In the genomic region with DNA sequence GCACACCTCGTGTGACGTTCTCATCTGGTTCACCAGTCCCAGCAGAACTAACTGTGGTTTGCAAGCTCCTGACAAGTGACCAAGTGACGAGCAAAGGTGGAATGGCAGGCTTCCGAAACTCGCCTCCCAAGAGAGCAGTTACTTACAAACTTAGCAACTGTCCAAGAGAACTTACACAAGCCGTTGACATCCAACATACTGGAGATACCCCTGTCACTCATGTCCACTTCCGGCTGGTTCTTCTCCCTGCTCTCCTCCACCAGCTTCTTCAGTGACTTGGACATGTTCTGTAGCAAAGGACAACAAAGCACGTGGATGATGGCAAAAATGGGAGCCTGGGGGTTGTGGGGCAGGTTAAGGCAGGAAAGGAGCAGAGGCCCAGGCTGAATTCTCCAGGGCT, we compare ENCODE assay signal across 8 mouse cellular contexts. TPM values are rescaled to one million over a fixed set of nuclear protein-coding genes. Genes with fewer than 3 reads are reported as not detected.
A peak's percentile ranks its signal among the peaks of the same experiment; 100 is the strongest.
DNase-seq lines count a peak whose midpoint lies in the region; ATAC-seq and TF ChIP-seq lines count a peak whose summit lies in the region.

No protein-coding gene starts in this region.

- H3K9ac ChIP-seq in limb, embryonic 11.5 days (ENCODE audit: low read length), result peak overlapping the region; percentile 62
- peak overlapping the region; percentile 47; the same call in 1 of the 2 replicates for H3K9ac ChIP-seq in neural tube, embryonic 12.5 days

- TF ChIP-seq CTCF in thymus, adult 2 months (IDR thresholded peaks at IDR 0.05; ENCODE audit: borderline replicate concordance, control insufficient read depth, extremely low read depth, insufficient read depth, low read length, poor library complexity), result no peak

- H3K9me3 ChIP-seq in erythroblast, embryonic 14.5 days (ENCODE audit: control insufficient read depth, low read length), result no peaks in the 10 kb centered on the region
- H3K9me3 ChIP-seq in limb, embryonic 11.5 days (ENCODE audit: control insufficient read depth, low read length), result no peaks in the 10 kb centered on the region
- H3K9me3 ChIP-seq in neural tube, embryonic 12.5 days, result no peaks in the 10 kb centered on the region

- TF ChIP-seq POLR2A in thymus, adult 2 months (IDR thresholded peaks at IDR 0.05; ENCODE audit: control insufficient read depth, extremely low read depth, insufficient read depth, low read length, poor library complexity), result no peak

- H3K27ac ChIP-seq in thymus, adult 2 months (ENCODE audit: control insufficient read depth, insufficient read depth, low read length), result no peak overlapping the region
- H3K27ac ChIP-seq in limb, embryonic 11.5 days (replicated peaks; ENCODE audit: low read depth, low read length), result no peak overlapping the region
- no peak overlapping the region for H3K27ac ChIP-seq in neural tube, embryonic 12.5 days

- H3K27me3 ChIP-seq in erythroblast, embryonic 14.5 days (ENCODE audit: control insufficient read depth), result no peaks in the 10 kb centered on the region
- H3K27me3 ChIP-seq in thymus, adult 2 months (ENCODE audit: control insufficient read depth, insufficient read depth, low read length), result no peaks in the 10 kb centered on the region
- H3K27me3 ChIP-seq in limb, embryonic 11.5 days (ENCODE audit: control insufficient read depth, insufficient read depth, low read length), result no peaks in the 10 kb centered on the region
- no peaks in the 10 kb centered on the region for H3K27me3 ChIP-seq in neural tube, embryonic 12.5 days (replicated peaks)

- no peak for DNase-seq in thymus, adult 2 months
- no peak for DNase-seq in thymus, adult 18-20 months
- no peak for DNase-seq in limb, embryonic 11.5 days (ENCODE audit: low spot score)
- DNase-seq in embryo, embryonic 10 days (ENCODE audit: low spot score), result no peak
- no peak for DNase-seq in spleen, postnatal 10 days (ENCODE audit: low spot score in 2 of 2)

- peak overlapping the region; percentile 75 for H3K4me3 ChIP-seq in erythroblast, embryonic 14.5 days (replicated peaks)
- H3K4me3 ChIP-seq in thymus, adult 2 months (ENCODE audit: control insufficient read depth, insufficient read depth, low read length), result peak overlapping the region; percentile 79
- H3K4me3 ChIP-seq in limb, embryonic 11.5 days (ENCODE audit: low read depth, low read length), result peak overlapping the region; percentile 42
- peak overlapping the region; percentile 52 for H3K4me3 ChIP-seq in neural tube, embryonic 12.5 days

- H3K4me2 ChIP-seq in limb, embryonic 11.5 days (ENCODE audit: low read depth, severe bottlenecking), result peak overlapping the region; percentile 56
- peak overlapping the region; percentile 77 for H3K4me2 ChIP-seq in neural tube, embryonic 12.5 days (replicated peaks)

- ATAC-seq in erythroblast, adult 5-6 weeks (replicated peaks; ENCODE audit: low FRiP score, poor library complexity, severe bottlenecking), result no peak
- ATAC-seq in limb, embryonic 11.5 days (ENCODE audit: insufficient number of reproducible peaks, low FRiP score, low TSS enrichment, low read depth), result 0 out of 2 replicates have a peak, but pooled peaks have one; percentile 4
- no peak for ATAC-seq in neural tube, embryonic 12.5 days (ENCODE audit: low FRiP score, low read depth)

- peaks cover 43% of the 10 kb centered on the region for H3K4me1 ChIP-seq in erythroblast, embryonic 14.5 days (ENCODE audit: control insufficient read depth)
- peaks cover 8% of the 10 kb centered on the region for H3K4me1 ChIP-seq in thymus, adult 2 months (replicated peaks; ENCODE audit: control insufficient read depth, insufficient read depth, low read length)
- no peaks in the 10 kb centered on the region for H3K4me1 ChIP-seq in limb, embryonic 11.5 days (ENCODE audit: control insufficient read depth, insufficient read depth, low read length)
- peaks cover 5% of the 10 kb centered on the region for H3K4me1 ChIP-seq in neural tube, embryonic 12.5 days

- WGBS in thymus, adult 2 months, result 24% methylated on average over 8 of the region's 8 CpGs
- WGBS in limb, embryonic 11.5 days, result 57% methylated on average over 8 of the region's 8 CpGs
- 57% methylated on average over 8 of the region's 8 CpGs for WGBS in neural tube, embryonic 12.5 days

- H3K36me3 ChIP-seq in erythroblast, embryonic 14.5 days (ENCODE audit: control insufficient read depth), result peaks cover 7% of the 10 kb centered on the region; the same call in 1 of the 2 replicates
- H3K36me3 ChIP-seq in thymus, adult 2 months (ENCODE audit: control insufficient read depth, insufficient read depth, low read length), result no peaks in the 10 kb centered on the region
- H3K36me3 ChIP-seq in limb, embryonic 11.5 days (ENCODE audit: control insufficient read depth, insufficient read depth, low read length), result no peaks in the 10 kb centered on the region
- H3K36me3 ChIP-seq in neural tube, embryonic 12.5 days, result no peaks in the 10 kb centered on the region

RNA-seq across cellular contexts. Expression of a gene that starts 0.5 kb away (rescaled TPM):
- 0.60 and 0.65 TPM in 2 replicates for polyA plus RNA-seq in erythroblast, embryonic 14.5 days (2012)
- total RNA-seq in erythroblast, adult 5-6 weeks (2015; ENCODE audit: low replicate concordance), result 38.4 and 38.5 TPM in 2 replicates
- total RNA-seq in erythroblast, adult 5-6 weeks (2017; ENCODE audit: low replicate concordance), result 24.4 and 49.3 TPM in 2 replicates
- 38.1 and 43.0 TPM in 2 replicates for polyA plus RNA-seq in thymus, adult 2 months (2012; rRNA removed)
- polyA plus RNA-seq in limb, embryonic 11.5 days (2014; fragmentation: Nextera tagmentation; extraction: Ambion mirVana), result 95.0 and 98.8 TPM in 2 replicates
- polyA plus RNA-seq in neural tube, embryonic 12.5 days (2016; fragmentation: Nextera tagmentation; extraction: Ambion mirVana), result 65.9 and 73.4 TPM in 2 replicates

Comparison
In these comparisons a context has a peak if more than half of its experiments do, and no peak if none do; other contexts are left out.
1. RNA of a gene that starts 0.5 kb away (polyA plus RNA-seq): 95.0 to 98.8 TPM in limb, embryonic 11.5 days, 65.9 to 73.4 TPM in neural tube, embryonic 12.5 days and 38.1 to 43.0 TPM in thymus, adult 2 months; 0.60 to 0.65 TPM in erythroblast, embryonic 14.5 days; every median in the first group is over 10 times any median in the second.
2. Peak in every context shown above with its lines, with median percentiles within 50 percentile points of each other: H3K4me3 ChIP-seq.